Mouse (Mus musculus) kidney, adult 11 months (tissue): Measurements from ENCODE around the gene Ccne1.
A peak's percentile ranks its signal among the peaks of the same experiment; 100 is the strongest.

ENCODE experiments used
- DNase-seq: peaks from one replicate; pipeline ENCODE4 v3.0.0; 2022

Ccne1 gene

GRCm38 (mm10) chr7:38093101-38093500, 14.2 kb downstream of the Ccne1 start:
- DNase-seq: no peak

- DNase-seq: no peak
Observed at GRCm38 (mm10) chr7:38089930-38090675, 17.2 kb downstream of the Ccne1 start.

GRCm38 (mm10) chr7:38088456-38088855, 18.9 kb downstream of the Ccne1 start:
- DNase-seq: no peak

GRCm38 (mm10) chr7:38087856-38088255, 19.5 kb downstream of the Ccne1 start:
- no peak for DNase-seq

GRCm38 (mm10) chr7:38086401-38086800, 20.9 kb downstream of the Ccne1 start:
- DNase-seq: no peak

GRCm38 (mm10) chr7:38085573-38086211, 21.6 kb downstream of the Ccne1 start:
- DNase-seq: peak; percentile 67

- DNase-seq: peak; percentile 99
Observed at GRCm38 (mm10) chr7:38084778-38085572, 22.4 kb downstream of the Ccne1 start.

- DNase-seq: no peak
Observed at GRCm38 (mm10) chr7:38082971-38083370, 24.4 kb downstream of the Ccne1 start.

GRCm38 (mm10) chr7:38077189-38077588, 30.1 kb downstream of the Ccne1 start:
- no peak for DNase-seq

GRCm38 (mm10) chr7:38075487-38075886, 31.8 kb downstream of the Ccne1 start:
- no peak for DNase-seq

GRCm38 (mm10) chr7:38074920-38075319, 32.4 kb downstream of the Ccne1 start:
- DNase-seq: no peak

- DNase-seq: no peak
Observed at GRCm38 (mm10) chr7:38074514-38074913, 32.8 kb downstream of the Ccne1 start.

GRCm38 (mm10) chr7:38073782-38074181, 33.6 kb downstream of the Ccne1 start:
- peak; percentile 10 for DNase-seq

GRCm38 (mm10) chr7:38071065-38071464, 36.3 kb downstream of the Ccne1 start:
- no peak for DNase-seq

- no peak for DNase-seq
Observed at GRCm38 (mm10) chr7:38070663-38071062, 36.7 kb downstream of the Ccne1 start.

GRCm38 (mm10) chr7:38064431-38064830, 42.9 kb downstream of the Ccne1 start:
- DNase-seq: no peak

GRCm38 (mm10) chr7:38061060-38061970, 46.0 kb downstream of the Ccne1 start:
- DNase-seq: peak; percentile 82

- no peak for DNase-seq
Observed at GRCm38 (mm10) chr7:38059636-38060330, 47.6 kb downstream of the Ccne1 start.

- no peak for DNase-seq
Observed at GRCm38 (mm10) chr7:38059096-38059495, 48.2 kb downstream of the Ccne1 start.

GRCm38 (mm10) chr7:38055996-38056395, 51.3 kb downstream of the Ccne1 start:
- DNase-seq: no peak

GRCm38 (mm10) chr7:38054246-38054645, 53.1 kb downstream of the Ccne1 start:
- no peak for DNase-seq
